Mouse (Mus musculus) MEL (cell line): Measurements from ENCODE around the gene Enpp3. TPM values are rescaled to one million over a fixed set of nuclear protein-coding genes. Genes with fewer than 3 reads are reported as not detected.

ENCODE experiments used
- DNase-seq: peaks from one replicate; pipeline ENCODE4 v3.0.0; 2011; ENCODE audit warnings: low read depth, low spot score
- H3K27ac ChIP-seq: 2 replicates; pipeline ENCODE4 v1.5.1; 2012; ENCODE audit warnings: low read depth, mild to moderate bottlenecking, control low read depth, low read length, moderate library complexity; ENCODE audit not compliant: control insufficient read depth
- H3K27me3 ChIP-seq, 2 experiments: fragments of 150-350 bp in 1 of 2; sonication (generic) in 1 of 2; 2 replicates each; pipeline ENCODE4 v1.6.1; 2012; ENCODE audit warnings: low read length in 2 of 2, mild to moderate bottlenecking in 2 of 2, improper control_type of control experiment in 1 of 2, moderate library complexity in 1 of 2; ENCODE audit not compliant: insufficient read depth in 2 of 2, control insufficient read depth in 1 of 2
- H3K36me3 ChIP-seq, 2 experiments: 2 replicates each; pipeline ENCODE4 v1.6.1; 2012 to 2014; ENCODE audit warnings: low read length in 2 of 2, improper control_type of control experiment in 1 of 2, inconsistent platforms in 1 of 2, mild to moderate bottlenecking in 1 of 2; ENCODE audit not compliant: insufficient read depth in 2 of 2, control insufficient read depth in 1 of 2
- H3K4me1 ChIP-seq, 2 experiments: fragments of 150-350 bp in 1 of 2; sonication (generic) in 1 of 2; 2 replicates each; pipeline ENCODE4 v1.6.1; 2012; ENCODE audit warnings: low read length in 2 of 2, improper control_type of control experiment in 1 of 2, mild to moderate bottlenecking in 1 of 2; ENCODE audit not compliant: insufficient read depth in 2 of 2, control insufficient read depth in 1 of 2
- H3K4me3 ChIP-seq, 2 experiments: fragments of 150-350 bp in 1 of 2; sonication (generic) in 1 of 2; 2 replicates each; pipeline ENCODE4 v1.5.1; 2012; ENCODE audit warnings: low read depth in 2 of 2, low read length in 2 of 2, mild to moderate bottlenecking in 2 of 2, moderate library complexity in 2 of 2, control low read depth in 1 of 2, improper control_type of control experiment in 1 of 2; ENCODE audit not compliant: control insufficient read depth in 1 of 2, insufficient read depth in 1 of 2
- H3K79me2 ChIP-seq: 2 replicates; pipeline ENCODE4 v1.6.1; 2012; ENCODE audit warnings: mild to moderate bottlenecking, low read length, moderate library complexity; ENCODE audit not compliant: control insufficient read depth, poor library complexity, insufficient read depth
- H3K9ac ChIP-seq: 2 replicates; pipeline ENCODE4 v1.6.1; 2012; ENCODE audit warnings: low read depth, mild to moderate bottlenecking, control low read depth, low read length, moderate library complexity; ENCODE audit not compliant: control insufficient read depth, poor library complexity, severe bottlenecking
- H3K9me3 ChIP-seq: fragments of 150-350 bp; sonication (generic); replicated peaks from 2 replicates; pipeline ENCODE4 v1.6.1; 2012; ENCODE audit warnings: mild to moderate bottlenecking, low read length, improper control_type of control experiment, moderate library complexity; ENCODE audit not compliant: insufficient read depth
- BHLHE40 ChIP-seq: IDR thresholded peaks from 2 replicates; pipeline ENCODE4 v1.6.1; 2012; ENCODE audit warnings: low read depth, mild to moderate bottlenecking, inconsistent platforms, low read length, improper control_type of control experiment, borderline replicate concordance
- ELF1 ChIP-seq: IDR thresholded peaks from 2 replicates; pipeline ENCODE4 v1.6.1; 2014; ENCODE audit warnings: low read depth, mild to moderate bottlenecking, inconsistent platforms, low read length, improper control_type of control experiment, moderate library complexity
- ETS1 ChIP-seq: IDR thresholded peaks from 2 replicates; pipeline ENCODE4 v1.6.1; 2012; ENCODE audit warnings: low read depth, mild to moderate bottlenecking, inconsistent platforms, low read length, improper control_type of control experiment, moderate library complexity
- GATA1 ChIP-seq: IDR thresholded peaks from 2 replicates; pipeline ENCODE4 v1.6.1; 2011; ENCODE audit warnings: low read depth, low read length, improper control_type of control experiment
- MAFK ChIP-seq: IDR thresholded peaks from 2 replicates; pipeline ENCODE4 v1.6.1; 2011; ENCODE audit warnings: low read depth, mild to moderate bottlenecking, low read length, improper control_type of control experiment, borderline replicate concordance
- MAX ChIP-seq: IDR thresholded peaks from 2 replicates; pipeline ENCODE4 v1.6.1; 2011; ENCODE audit warnings: low read length, improper control_type of control experiment
- MAZ ChIP-seq: IDR thresholded peaks from 2 replicates; pipeline ENCODE4 v1.6.1; 2012; ENCODE audit warnings: low read depth, mild to moderate bottlenecking, inconsistent platforms, low read length, improper control_type of control experiment
- MEF2A ChIP-seq: IDR thresholded peaks from 2 replicates; pipeline ENCODE4 v1.6.1; 2014; ENCODE audit warnings: low read depth, mild to moderate bottlenecking, inconsistent platforms, low read length, improper control_type of control experiment; ENCODE audit not compliant: poor library complexity, insufficient replicate concordance, severe bottlenecking; ENCODE audit errors: extremely low read depth
- MXI1 ChIP-seq: IDR thresholded peaks from 2 replicates; pipeline ENCODE4 v1.6.1; 2011; ENCODE audit warnings: mild to moderate bottlenecking, low read depth, low read length, improper control_type of control experiment
- NELFE ChIP-seq: IDR thresholded peaks from 2 replicates; pipeline ENCODE4 v1.6.1; 2011; ENCODE audit warnings: low read depth, low read length, improper control_type of control experiment
- NRF1 ChIP-seq: IDR thresholded peaks from 2 replicates; pipeline ENCODE4 v1.6.1; 2014; ENCODE audit warnings: low read depth, mild to moderate bottlenecking, inconsistent platforms, low read length, improper control_type of control experiment, moderate library complexity; ENCODE audit not compliant: poor library complexity, insufficient read depth, severe bottlenecking
- SIN3A ChIP-seq: IDR thresholded peaks from 2 replicates; pipeline ENCODE4 v1.6.1; 2012; ENCODE audit warnings: low read length, improper control_type of control experiment, inconsistent platforms
- TAL1 ChIP-seq: IDR thresholded peaks from 2 replicates; pipeline ENCODE4 v1.6.1; 2012; ENCODE audit warnings: mild to moderate bottlenecking, inconsistent platforms, low read length, moderate library complexity, mixed read lengths
- UBTF ChIP-seq: IDR thresholded peaks from 2 replicates; pipeline ENCODE4 v1.6.1; 2012; ENCODE audit warnings: low read depth, mild to moderate bottlenecking, inconsistent platforms, low read length, improper control_type of control experiment, moderate library complexity, borderline replicate concordance; ENCODE audit not compliant: insufficient read depth
- USF2 ChIP-seq, 2 experiments: IDR thresholded peaks; 2 replicates each; pipeline ENCODE4 v1.6.1; 2011 to 2012; ENCODE audit warnings: improper control_type of control experiment in 2 of 2, low read length in 2 of 2, borderline replicate concordance in 1 of 2, inconsistent platforms in 1 of 2, low read depth in 1 of 2, mild to moderate bottlenecking in 1 of 2; ENCODE audit not compliant: insufficient read depth in 1 of 2
- ZKSCAN1 ChIP-seq: IDR thresholded peaks from 2 replicates; pipeline ENCODE4 v1.6.1; 2012; ENCODE audit warnings: low read depth, mild to moderate bottlenecking, inconsistent platforms, low read length, improper control_type of control experiment, moderate library complexity
- polyA plus RNA-seq, 2 experiments: library from polyadenylated mRNA; stranded (reverse) in 1 of 2; unstranded in 1 of 2; fragments of >175 nt in 1 of 2; fragments of >200 nt in 1 of 2; gene quantifications; 2 replicates each; pipeline versions ENCODE4 v1.2.1 to v1.2.4; 2012; ENCODE audit warnings: low replicate concordance in 2 of 2, low read depth in 1 of 2; ENCODE audit not compliant: insufficient read length in 2 of 2, insufficient read depth in 1 of 2, missing spikeins in 1 of 2
- total RNA-seq: library from RNA; depleted of rRNA; stranded (reverse); fragments of 300-350 nt; gene quantifications from 2 replicates; pipeline ENCODE4 v1.2.3, GENCODE M21; 2012

Enpp3 gene
- total and polyA plus RNA-seq, 3 experiments = 0.08 to 0.22 TPM; not detected in 1

DNA sequence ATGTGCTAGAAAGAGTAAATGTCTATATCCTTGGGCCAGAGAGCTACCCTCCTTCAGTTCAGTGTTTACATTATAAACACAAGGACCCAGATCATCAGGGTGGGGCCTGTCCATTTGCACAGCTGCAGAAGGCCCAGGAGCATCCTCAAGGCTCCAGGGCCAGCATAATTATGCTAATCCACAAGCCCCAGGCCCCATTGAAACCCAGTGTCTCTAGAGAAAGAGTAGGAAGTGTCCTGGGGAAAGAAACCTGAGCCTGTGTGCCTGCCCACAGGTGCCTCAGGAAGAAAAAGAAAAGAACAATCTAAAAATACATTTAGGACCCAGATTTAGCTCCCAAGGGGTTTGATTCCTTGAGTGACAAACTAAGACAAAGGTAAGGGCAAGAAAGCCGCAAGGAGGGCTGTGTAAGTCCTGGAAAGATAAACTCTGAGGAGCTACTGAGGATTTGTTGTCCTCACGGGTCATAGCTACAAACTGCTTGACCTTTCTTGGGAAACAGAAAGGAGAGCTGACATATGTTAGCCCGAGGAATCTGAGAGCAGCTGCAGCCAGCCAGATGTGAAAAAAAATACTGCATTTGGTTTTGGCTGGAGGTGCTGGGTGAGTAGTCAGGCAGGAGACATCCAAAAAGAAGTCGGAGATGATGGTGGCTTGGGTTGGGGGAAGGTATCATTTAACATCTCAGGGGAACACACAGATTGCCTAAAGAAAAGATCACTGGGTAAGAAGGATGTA lies 7.8 kb downstream of the Enpp3 start:
- no peak for TF ChIP-seq SIN3A
- TF ChIP-seq MXI1 = no peak
- no peak for TF ChIP-seq GATA1
- TF ChIP-seq, all 39 proteins: peak for 0
- H3K9me3 ChIP-seq = peaks cover 3% of the 10 kb centered on the region
- no peaks in the 10 kb centered on the region for H3K79me2 ChIP-seq
- H3K36me3 ChIP-seq = no peaks in the 10 kb centered on the region
- H3K4me3 ChIP-seq = no peak overlapping the region
- H3K27ac ChIP-seq = no peak overlapping the region
- no peaks in the 10 kb centered on the region for H3K4me1 ChIP-seq
- H3K9ac ChIP-seq = no peak overlapping the region
- DNase-seq = no peak
- H3K27me3 ChIP-seq = no peaks in the 10 kb centered on the region; a peak in 1 of 4 replicates

DNA sequence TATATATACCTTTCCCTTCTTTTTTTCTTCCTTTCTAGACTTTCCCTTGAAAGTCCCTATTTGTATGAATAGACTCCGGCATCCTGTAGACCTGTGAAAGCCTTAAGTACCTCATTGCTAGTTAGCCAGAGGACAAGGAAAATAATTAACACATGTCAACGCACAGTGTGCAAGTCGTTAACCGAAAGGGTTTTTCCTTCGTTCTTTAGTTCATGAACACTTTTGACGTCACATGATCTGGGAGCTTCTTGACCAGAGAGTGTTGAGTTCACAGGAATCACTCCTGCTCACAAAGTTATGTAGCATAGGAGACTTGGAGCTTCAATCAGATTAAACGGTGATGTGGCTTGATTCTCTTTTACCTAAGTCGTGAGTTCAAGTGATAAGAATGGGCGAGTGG lies 10.3 kb downstream of the Enpp3 start:
- Histone ChIP-seq H3K36me3 (no peaks in the 10 kb centered on the region), H3K9me3 (no peaks in the 10 kb centered on the region), H3K9ac (no peak overlapping the region), H3K4me1 (no peaks in the 10 kb centered on the region; a peak in 1 of 4 replicates), H3K4me3 (no peak overlapping the region), H3K27ac (no peak overlapping the region), H3K27me3 (no peaks in the 10 kb centered on the region; a peak in 1 of 4 replicates), H3K79me2 (no peaks in the 10 kb centered on the region)
- no peak for DNase-seq
- TF ChIP-seq MAZ (no peak), ETS1 (no peak), USF2 (IDR thresholded peaks at IDR 0.05; ENCODE audit: borderline replicate concordance in 1 of 2, insufficient read depth in 1 of 2, low read depth in 1 of 2, low read length in 2 of 2) (no peak), UBTF (no peak), MEF2A (no peak), MAX (no peak), BHLHE40 (no peak), ZKSCAN1 (no peak), NELFE (no peak), MAFK (no peak), NRF1 (no peak), TAL1 (no peak), GATA1 (no peak), MXI1 (no peak), ELF1 (no peak)
